13 mouse cellular contexts compared by ENCODE assay signal in the genomic region with DNA sequence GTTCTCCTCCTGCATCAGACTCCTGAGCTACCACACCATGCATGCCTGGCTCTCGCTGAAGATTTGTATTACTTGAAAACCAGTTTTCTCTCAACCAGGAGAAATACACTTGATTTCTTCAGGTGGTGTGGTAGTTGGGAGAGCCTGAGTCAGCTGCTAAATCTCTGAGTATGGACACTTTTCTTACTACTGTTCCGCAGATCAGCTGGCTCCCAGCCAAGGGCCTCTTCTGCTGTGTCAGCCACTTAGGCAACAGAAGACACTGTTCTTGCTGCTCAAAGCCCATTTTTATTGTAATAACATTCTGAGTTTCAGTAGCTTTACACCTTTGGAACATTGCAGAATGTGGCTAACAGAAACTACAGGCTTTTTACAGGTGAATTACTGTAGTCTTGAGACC.
A peak's percentile ranks its signal among the peaks of the same experiment; 100 is the strongest.
DNase-seq lines count a peak whose midpoint lies in the region; ATAC-seq lines count a peak whose summit lies in the region.
"Had no signal": no experiment of that assay in that cellular context is flagged by ENCODE, and none has a peak within 500 bp of the region (broad histone marks: within the 10 kb centered on the region; RNA-seq: fewer than 3 reads in every experiment).

No protein-coding gene starts in this region.

- H3K4me1 ChIP-seq in kidney, embryonic 14.5 days (ENCODE audit: control insufficient read depth, insufficient read depth, low read length), result no peaks in the 10 kb centered on the region

- WGBS in kidney, embryonic 14.5 days, result 72% methylated on average over 2 of the region's 2 CpGs

- no peak overlapping the region for H3K4me3 ChIP-seq in kidney, embryonic 14.5 days (ENCODE audit: low read length)
- H3K4me3 ChIP-seq: limb, embryonic 13.5 days; neural tube, embryonic 12.5 days had no signal

- no peak overlapping the region for H3K4me2 ChIP-seq in kidney, embryonic 14.5 days (replicated peaks; ENCODE audit: low read depth, low read length)
- H3K4me2 ChIP-seq: limb, embryonic 13.5 days; neural tube, embryonic 12.5 days had no signal

- DNase-seq in kidney, adult 11 months, result peak; percentile 64
- DNase-seq in right cerebral cortex, postnatal 10 days (ENCODE audit: low spot score in 2 of 2), result peak; percentile 43 to 62
- DNase-seq in right cerebral cortex, postnatal 25 days, result no peak
- peak; percentile 56 for DNase-seq in gastrocnemius, adult 18-20 months (ENCODE audit: low spot score)
- DNase-seq in kidney, postnatal 36 days, result peak; percentile 87 to 91
- no peak for DNase-seq in yolk sac, embryonic 10.5 days (ENCODE audit: low spot score)
- no peak for DNase-seq in cerebellum, adult 9-11 months
- DNase-seq: cerebellum, adult 9-10 months had no signal

- no peak overlapping the region for H3K9ac ChIP-seq in kidney, embryonic 14.5 days (ENCODE audit: low read depth, low read length)
- H3K9ac ChIP-seq: limb, embryonic 13.5 days; neural tube, embryonic 12.5 days had no signal

- H3K27ac ChIP-seq in kidney, embryonic 14.5 days (ENCODE audit: low read depth, low read length), result no peak overlapping the region
- H3K27ac ChIP-seq: kidney, postnatal 0 days; limb, embryonic 13.5 days; neural tube, embryonic 12.5 days had no signal

- no peaks in the 10 kb centered on the region for H3K27me3 ChIP-seq in kidney, embryonic 14.5 days (ENCODE audit: control insufficient read depth, insufficient read depth, low read length)
- H3K27me3 ChIP-seq: neural tube, embryonic 12.5 days had no signal

- no peaks in the 10 kb centered on the region for H3K9me3 ChIP-seq in kidney, embryonic 14.5 days (ENCODE audit: control insufficient read depth, low read length)
- H3K9me3 ChIP-seq: limb, embryonic 13.5 days; neural tube, embryonic 12.5 days had no signal

- no peaks in the 10 kb centered on the region for H3K36me3 ChIP-seq in kidney, embryonic 14.5 days (ENCODE audit: control insufficient read depth, insufficient read depth, low read length)
- H3K36me3 ChIP-seq: limb, embryonic 13.5 days; neural tube, embryonic 12.5 days had no signal

- ATAC-seq in kidney, embryonic 14.5 days (ENCODE audit: low FRiP score, low TSS enrichment), result no peak
- ATAC-seq: activated CD4-positive, CD25-positive, alpha-beta regulatory T cell, adult 4 months had no signal

Comparison
In these comparisons a context has a peak if more than half of its experiments do, and no peak if none do; other contexts are left out.
1. DNase-seq: peak in kidney, adult 11 months (single experiment), right cerebral cortex, postnatal 10 days (2 of 2), gastrocnemius, adult 18-20 months (single experiment) and kidney, postnatal 36 days (2 of 2); none in right cerebral cortex, postnatal 25 days (single experiment), yolk sac, embryonic 10.5 days (single experiment) and cerebellum, adult 9-11 months (single experiment).